Mouse (Mus musculus) heart, postnatal 0 days (tissue): ENCODE measurements at regions not wholly inside any gene's neighbourhood (a gene's known extent, or its start where the extent isn't known, plus 50 kb on each side); places are given as distances from the start of the nearest gene placed in this dataset.

ENCODE experiments used
- CTCF ChIP-seq: IDR thresholded peaks from 2 replicates; pipeline ENCODE4 v1.5.1; 2016; ENCODE audit warnings: antibody characterized with exemption, control low read depth, low read depth
- EP300 ChIP-seq: IDR thresholded peaks from 2 replicates; pipeline ENCODE4 v1.6.1; 2016; ENCODE audit warnings: antibody characterized with exemption, low read depth

DNA sequence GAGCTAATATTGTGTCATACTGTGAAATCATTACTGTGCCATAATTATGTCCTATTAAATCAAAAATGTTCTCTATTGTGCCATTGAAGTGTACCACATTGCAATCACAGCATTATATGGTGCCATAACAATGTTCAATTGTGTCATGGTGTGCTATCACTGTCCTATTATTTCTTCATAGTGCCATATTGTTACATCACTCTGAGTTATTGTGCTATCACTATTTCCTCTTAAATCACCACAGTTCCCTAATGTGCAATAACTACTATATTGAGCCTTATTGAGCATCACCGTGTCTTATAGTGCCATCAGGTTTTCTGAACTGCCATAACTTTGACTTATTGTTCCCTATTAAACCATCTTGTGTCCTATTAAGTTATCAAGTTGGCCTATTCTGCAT lies 299.7 kb downstream of the Slco6d1 start:
- TF ChIP-seq EP300 (no peak), CTCF (no peak)
